Mouse (Mus musculus) cortical plate, adult 2 months (tissue): ENCODE results near the gene Bach2. TPM values are rescaled to one million over a fixed set of nuclear protein-coding genes. Genes with fewer than 3 reads are reported as not detected.

Source experiments
- H3K27ac ChIP-seq: fragments of 200-500 bp; 2 replicates; pipeline ENCODE4 v1.5.1; 2012; ENCODE audit warnings: low read length, control low read depth, inconsistent platforms; ENCODE audit not compliant: insufficient read depth
- H3K4me1 ChIP-seq: fragments of 200-500 bp; 2 replicates; pipeline ENCODE4 v1.6.1; 2011; ENCODE audit warnings: low read length; ENCODE audit not compliant: control insufficient read depth, insufficient read depth
- H3K4me3 ChIP-seq: fragments of 200-500 bp; 2 replicates; pipeline ENCODE4 v1.5.1; 2011; ENCODE audit warnings: mild to moderate bottlenecking, low read length, control low read depth; ENCODE audit not compliant: insufficient read depth
- CTCF ChIP-seq: fragments of 200-500 bp; IDR thresholded peaks from 2 replicates; pipeline ENCODE4 v1.5.1; 2011; ENCODE audit warnings: mild to moderate bottlenecking, control low read depth, low read length; ENCODE audit not compliant: insufficient read depth; ENCODE audit errors: extremely low read depth
- POLR2A ChIP-seq: fragments of 200-500 bp; IDR thresholded peaks from 2 replicates; pipeline ENCODE4 v1.6.1; 2011; ENCODE audit warnings: mild to moderate bottlenecking, low read length, control low read depth; ENCODE audit not compliant: insufficient read depth; ENCODE audit errors: extremely low read depth
- polyA plus RNA-seq: library from polyadenylated mRNA; depleted of rRNA; stranded (reverse); fragments of >200 nt; gene quantifications from 2 replicates; pipeline ENCODE4 v1.2.3, GENCODE M21; 2012

Bach2 gene
- polyA plus RNA-seq, 1 experiment: 5.4 TPM

GRCm38 (mm10) chr4:32387479-32388240 lies 149.1 kb downstream of the Bach2 start:
- H3K4me3 ChIP-seq: no peak overlapping the region
- H3K4me1 ChIP-seq: peaks cover 12% of the 10 kb centered on the region
- H3K27ac ChIP-seq: 0 out of 2 replicates have a peak overlapping the region, but pooled peaks have one; percentile 11
- no peak for TF ChIP-seq CTCF
- TF ChIP-seq POLR2A: no peak

- no peak for TF ChIP-seq CTCF
- no peak for TF ChIP-seq POLR2A
- H3K4me3 ChIP-seq: no peak overlapping the region
- no peak overlapping the region for H3K27ac ChIP-seq
- peaks cover 12% of the 10 kb centered on the region for H3K4me1 ChIP-seq
Observed at GRCm38 (mm10) chr4:32388564-32388963, 150.0 kb downstream of the Bach2 start.

GRCm38 (mm10) chr4:32389107-32389800 lies 150.7 kb downstream of the Bach2 start:
- Histone ChIP-seq H3K4me3 (no peak overlapping the region), H3K4me1 (peaks cover 12% of the 10 kb centered on the region), H3K27ac (no peak overlapping the region)
- TF ChIP-seq CTCF: no peak
- TF ChIP-seq POLR2A: no peak

GRCm38 (mm10) chr4:32391260-32391659 lies 152.7 kb downstream of the Bach2 start:
- Histone ChIP-seq H3K4me1 (peaks cover 12% of the 10 kb centered on the region), H3K4me3 (no peak overlapping the region), H3K27ac (no peak overlapping the region)
- TF ChIP-seq POLR2A: no peak
- TF ChIP-seq CTCF: no peak

- Histone ChIP-seq H3K4me1 (peaks cover 7% of the 10 kb centered on the region; the same call in 1 of the 2 replicates), H3K27ac (no peak overlapping the region), H3K4me3 (no peak overlapping the region)
- TF ChIP-seq POLR2A (no peak), CTCF (no peak)
Observed at GRCm38 (mm10) chr4:32393226-32393625, 154.6 kb downstream of the Bach2 start.

GRCm38 (mm10) chr4:32393951-32394350 lies 155.3 kb downstream of the Bach2 start:
- Histone ChIP-seq H3K4me1 (peaks cover 3% of the 10 kb centered on the region; the same call in 1 of the 2 replicates), H3K27ac (no peak overlapping the region), H3K4me3 (no peak overlapping the region)
- no peak for TF ChIP-seq POLR2A
- TF ChIP-seq CTCF: no peak

GRCm38 (mm10) chr4:32394850-32395249 lies 156.2 kb downstream of the Bach2 start:
- Histone ChIP-seq H3K4me1 (no peaks in the 10 kb centered on the region), H3K27ac (no peak overlapping the region), H3K4me3 (no peak overlapping the region)
- TF ChIP-seq POLR2A (no peak), CTCF (no peak)

GRCm38 (mm10) chr4:32401459-32401858 lies 162.9 kb downstream of the Bach2 start:
- TF ChIP-seq CTCF: no peak
- TF ChIP-seq POLR2A: no peak
- Histone ChIP-seq H3K27ac (no peak overlapping the region), H3K4me3 (no peak overlapping the region), H3K4me1 (peaks cover 8% of the 10 kb centered on the region)

GRCm38 (mm10) chr4:32403506-32403905 lies 164.9 kb downstream of the Bach2 start:
- Histone ChIP-seq H3K27ac (no peak overlapping the region), H3K4me3 (no peak overlapping the region), H3K4me1 (peaks cover 8% of the 10 kb centered on the region)
- TF ChIP-seq POLR2A (no peak), CTCF (no peak)

- H3K4me1 ChIP-seq: peaks cover 8% of the 10 kb centered on the region
- no peak for TF ChIP-seq CTCF
- 0 out of 2 replicates have a peak, but pooled peaks have one; percentile 38 for TF ChIP-seq POLR2A
- H3K27ac ChIP-seq: 0 out of 2 replicates have a peak overlapping the region, but pooled peaks have one; percentile 34
- peak overlapping the region; percentile 39 for H3K4me3 ChIP-seq
Observed at GRCm38 (mm10) chr4:32405149-32405882, 166.7 kb downstream of the Bach2 start.
